Mouse (Mus musculus): ENCODE results near the gene St6galnac5. TPM values are rescaled to one million over a fixed set of nuclear protein-coding genes. Genes with fewer than 3 reads are reported as not detected.

St6galnac5 gene
- polyA plus RNA-seq, 1 experiment: 1.4 TPM

- DNase-seq: no peak
- no peaks in the 10 kb centered on the region for H3K27me3 ChIP-seq (replicated peaks; ENCODE audit: control insufficient read depth, insufficient read depth, low read length)
- H3K4me1 ChIP-seq (ENCODE audit: control insufficient read depth, insufficient read depth, low read length): no peaks in the 10 kb centered on the region
- WGBS: 68% methylated on average over 5 of the region's 5 CpGs
- H3K27ac ChIP-seq (ENCODE audit: insufficient read depth, low read depth, low read length): no peak overlapping the region
- H3K36me3 ChIP-seq (ENCODE audit: control insufficient read depth, insufficient read depth, low read length): no peaks in the 10 kb centered on the region
- no peak overlapping the region for H3K4me3 ChIP-seq (ENCODE audit: insufficient read depth, low read depth, low read length)
- TF ChIP-seq POLR2A (IDR thresholded peaks at IDR 0.05; ENCODE audit: low read depth, low read length) (no peak), CTCF (conservative IDR thresholded peaks at IDR 0.05; ENCODE audit: insufficient read depth, insufficient read length, low read depth, low read length) (no peak)
Measured at GRCm38 (mm10) chr3:152907087-152907486, 75.0 kb downstream of the St6galnac5 start.

- DNase-seq: no peak
- no peak overlapping the region for H3K4me3 ChIP-seq (ENCODE audit: insufficient read depth, low read depth, low read length)
- no peak overlapping the region for H3K27ac ChIP-seq (ENCODE audit: insufficient read depth, low read depth, low read length)
- no peaks in the 10 kb centered on the region for H3K27me3 ChIP-seq (replicated peaks; ENCODE audit: control insufficient read depth, insufficient read depth, low read length)
- H3K36me3 ChIP-seq (ENCODE audit: control insufficient read depth, insufficient read depth, low read length): no peaks in the 10 kb centered on the region
- TF ChIP-seq POLR2A (IDR thresholded peaks at IDR 0.05; ENCODE audit: low read depth, low read length) (no peak), CTCF (conservative IDR thresholded peaks at IDR 0.05; ENCODE audit: insufficient read depth, insufficient read length, low read depth, low read length) (no peak)
- WGBS: 36% methylated on average over 10 of the region's 10 CpGs
- no peaks in the 10 kb centered on the region for H3K4me1 ChIP-seq (ENCODE audit: control insufficient read depth, insufficient read depth, low read length)
Measured at GRCm38 (mm10) chr3:152905800-152906199, 76.2 kb downstream of the St6galnac5 start.

GRCm38 (mm10) chr3:152905026-152905425 is 77.0 kb downstream of the St6galnac5 start:
- Histone ChIP-seq H3K36me3 (ENCODE audit: control insufficient read depth, insufficient read depth, low read length) (no peaks in the 10 kb centered on the region), H3K4me3 (ENCODE audit: insufficient read depth, low read depth, low read length) (no peak overlapping the region), H3K27ac (ENCODE audit: insufficient read depth, low read depth, low read length) (no peak overlapping the region), H3K4me1 (ENCODE audit: control insufficient read depth, insufficient read depth, low read length) (no peaks in the 10 kb centered on the region), H3K27me3 (replicated peaks; ENCODE audit: control insufficient read depth, insufficient read depth, low read length) (no peaks in the 10 kb centered on the region)
- WGBS: 87% methylated on average over 10 of the region's 10 CpGs
- TF ChIP-seq CTCF (conservative IDR thresholded peaks at IDR 0.05; ENCODE audit: insufficient read depth, insufficient read length, low read depth, low read length): no peak
- TF ChIP-seq POLR2A (IDR thresholded peaks at IDR 0.05; ENCODE audit: low read depth, low read length): no peak
- no peak for DNase-seq

- DNase-seq: no peak
- no peaks in the 10 kb centered on the region for H3K27me3 ChIP-seq (replicated peaks; ENCODE audit: control insufficient read depth, insufficient read depth, low read length)
- no peaks in the 10 kb centered on the region for H3K36me3 ChIP-seq (ENCODE audit: control insufficient read depth, insufficient read depth, low read length)
- no peaks in the 10 kb centered on the region for H3K4me1 ChIP-seq (ENCODE audit: control insufficient read depth, insufficient read depth, low read length)
- TF ChIP-seq POLR2A (IDR thresholded peaks at IDR 0.05; ENCODE audit: low read depth, low read length): no peak
- no peak for TF ChIP-seq CTCF (conservative IDR thresholded peaks at IDR 0.05; ENCODE audit: insufficient read depth, insufficient read length, low read depth, low read length)
- no peak overlapping the region for H3K4me3 ChIP-seq (ENCODE audit: insufficient read depth, low read depth, low read length)
- H3K27ac ChIP-seq (ENCODE audit: insufficient read depth, low read depth, low read length): no peak overlapping the region
- WGBS: 89% methylated on average over 9 of the region's 9 CpGs
Measured at GRCm38 (mm10) chr3:152898906-152899305, 83.1 kb downstream of the St6galnac5 start.

- WGBS: 85% methylated on average over 5 of the region's 5 CpGs
- Histone ChIP-seq H3K27me3 (replicated peaks; ENCODE audit: control insufficient read depth, insufficient read depth, low read length) (no peaks in the 10 kb centered on the region), H3K36me3 (ENCODE audit: control insufficient read depth, insufficient read depth, low read length) (no peaks in the 10 kb centered on the region), H3K4me1 (ENCODE audit: control insufficient read depth, insufficient read depth, low read length) (no peaks in the 10 kb centered on the region), H3K27ac (ENCODE audit: insufficient read depth, low read depth, low read length) (no peak overlapping the region), H3K4me3 (ENCODE audit: insufficient read depth, low read depth, low read length) (no peak overlapping the region)
- TF ChIP-seq POLR2A (IDR thresholded peaks at IDR 0.05; ENCODE audit: low read depth, low read length) (no peak), CTCF (conservative IDR thresholded peaks at IDR 0.05; ENCODE audit: insufficient read depth, insufficient read length, low read depth, low read length) (no peak)
- DNase-seq: no peak
Measured at GRCm38 (mm10) chr3:152897196-152897595, 84.8 kb downstream of the St6galnac5 start.

GRCm38 (mm10) chr3:152896111-152896510 is 85.9 kb downstream of the St6galnac5 start:
- no peak overlapping the region for H3K4me3 ChIP-seq (ENCODE audit: insufficient read depth, low read depth, low read length)

GRCm38 (mm10) chr3:152894935-152895334 is 87.1 kb downstream of the St6galnac5 start:
- Histone ChIP-seq H3K4me1 (ENCODE audit: control insufficient read depth, insufficient read depth, low read length) (no peaks in the 10 kb centered on the region), H3K27me3 (replicated peaks; ENCODE audit: control insufficient read depth, insufficient read depth, low read length) (no peaks in the 10 kb centered on the region), H3K4me3 (ENCODE audit: insufficient read depth, low read depth, low read length) (no peak overlapping the region), H3K27ac (ENCODE audit: insufficient read depth, low read depth, low read length) (no peak overlapping the region), H3K36me3 (ENCODE audit: control insufficient read depth, insufficient read depth, low read length) (no peaks in the 10 kb centered on the region)
- no peak for DNase-seq
- TF ChIP-seq POLR2A (IDR thresholded peaks at IDR 0.05; ENCODE audit: low read depth, low read length) (no peak), CTCF (conservative IDR thresholded peaks at IDR 0.05; ENCODE audit: insufficient read depth, insufficient read length, low read depth, low read length) (no peak)
- WGBS: 55% methylated on average over 4 of the region's 4 CpGs

More at GRCm38 (mm10) chr3:152896111-152896510, 85.9 kb downstream of the St6galnac5 start:
- no peaks in the 10 kb centered on the region for H3K27me3 ChIP-seq (replicated peaks; ENCODE audit: control insufficient read depth, insufficient read depth, low read length)
- WGBS: 73% methylated on average over 3 of the region's 3 CpGs
- no peaks in the 10 kb centered on the region for H3K36me3 ChIP-seq (ENCODE audit: control insufficient read depth, insufficient read depth, low read length)
- no peaks in the 10 kb centered on the region for H3K4me1 ChIP-seq (ENCODE audit: control insufficient read depth, insufficient read depth, low read length)
- TF ChIP-seq POLR2A (IDR thresholded peaks at IDR 0.05; ENCODE audit: low read depth, low read length) (no peak), CTCF (conservative IDR thresholded peaks at IDR 0.05; ENCODE audit: insufficient read depth, insufficient read length, low read depth, low read length) (no peak)
- no peak overlapping the region for H3K27ac ChIP-seq (ENCODE audit: insufficient read depth, low read depth, low read length)
- DNase-seq: no peak
